Mouse (Mus musculus): Measurements from ENCODE around the gene Ptpro. TPM values are rescaled to one million over a fixed set of nuclear protein-coding genes. Genes with fewer than 3 reads are reported as not detected.
"Not testable (repeated sequence)": the region's sequence is repeated elsewhere in the genome, so short reads cannot be mapped to it uniquely, and the experiment has no call there.

Ptpro gene
- polyA plus RNA-seq, 1 experiment from 2014 or later: 3.3 TPM

DNA sequence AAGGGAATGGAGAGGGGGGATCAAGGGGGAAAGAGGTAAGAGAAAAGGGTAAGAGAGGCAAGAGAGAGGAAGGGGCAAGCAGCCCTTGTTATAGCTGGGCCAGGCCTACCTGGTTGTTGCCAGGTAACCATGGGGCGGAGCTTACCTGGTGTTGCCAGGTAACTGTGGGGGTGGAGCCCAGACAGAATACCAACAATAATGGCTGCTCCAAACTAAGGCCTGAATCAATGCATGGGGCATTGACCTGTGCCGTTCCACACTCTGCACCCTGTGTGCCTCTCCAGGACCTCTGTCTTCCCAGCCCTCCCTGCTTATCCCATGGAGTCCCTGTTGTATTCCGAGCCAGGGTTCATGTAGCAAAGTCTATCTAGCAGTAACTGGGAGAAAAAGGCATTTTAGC lies 215.6 kb downstream of the Ptpro start:
- Histone ChIP-seq H3K27ac (ENCODE audit: low read length) (no peak overlapping the region), H3K4me2 (ENCODE audit: low read depth, low read length) (no peak overlapping the region), H3K36me3 (ENCODE audit: control insufficient read depth, insufficient read depth, low read length) (no peaks in the 10 kb centered on the region), H3K27me3 (ENCODE audit: control insufficient read depth, insufficient read depth, low read length) (no peaks in the 10 kb centered on the region), H3K9ac (ENCODE audit: low read length) (no peak overlapping the region), H3K4me1 (ENCODE audit: control insufficient read depth, insufficient read depth, low read length) (peaks cover 16% of the 10 kb centered on the region), H3K9me3 (replicated peaks; ENCODE audit: control insufficient read depth, low read length) (peaks cover 4% of the 10 kb centered on the region; the same call in 1 of the 2 replicates), H3K4me3 (replicated peaks; ENCODE audit: low read length) (no peak overlapping the region)
- WGBS: 86% methylated on average over 3 of the region's 3 CpGs
- no peak for ATAC-seq (ENCODE audit: insufficient read depth, low FRiP score)

DNA sequence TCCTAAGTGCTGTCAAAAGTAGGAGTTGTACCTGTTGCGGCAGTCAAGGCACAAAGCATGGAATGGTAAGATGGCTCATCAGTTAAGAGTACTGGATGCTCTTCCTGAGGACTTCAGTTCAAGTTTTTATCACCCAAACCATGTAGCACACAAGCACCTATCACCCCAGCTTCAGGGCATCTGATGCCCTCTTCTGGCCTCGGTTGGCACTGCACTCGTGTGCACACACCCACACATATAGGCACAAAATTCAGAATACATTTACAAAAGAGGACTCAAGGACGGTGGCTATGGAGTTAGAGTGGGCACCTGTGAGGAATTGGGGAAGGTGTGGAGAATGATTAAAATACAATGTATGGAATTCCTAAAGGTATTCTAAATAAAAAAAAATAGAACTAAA lies 217.4 kb downstream of the Ptpro start:
- H3K9me3 ChIP-seq (replicated peaks; ENCODE audit: control insufficient read depth, low read length): peaks cover 4% of the 10 kb centered on the region; the same call in 1 of the 2 replicates
- no peak overlapping the region for H3K9ac ChIP-seq (ENCODE audit: low read length)
- no peak overlapping the region for H3K4me2 ChIP-seq (ENCODE audit: low read depth, low read length)
- H3K27ac ChIP-seq (ENCODE audit: low read length): no peak overlapping the region
- no peaks in the 10 kb centered on the region for H3K27me3 ChIP-seq (ENCODE audit: control insufficient read depth, insufficient read depth, low read length)
- no peaks in the 10 kb centered on the region for H3K36me3 ChIP-seq (ENCODE audit: control insufficient read depth, insufficient read depth, low read length)
- no peak for ATAC-seq (ENCODE audit: insufficient read depth, low FRiP score)
- no peak overlapping the region for H3K4me3 ChIP-seq (replicated peaks; ENCODE audit: low read length)
- peaks cover 16% of the 10 kb centered on the region for H3K4me1 ChIP-seq (ENCODE audit: control insufficient read depth, insufficient read depth, low read length)
- WGBS: 97% methylated on average over 4 of the region's 4 CpGs

DNA sequence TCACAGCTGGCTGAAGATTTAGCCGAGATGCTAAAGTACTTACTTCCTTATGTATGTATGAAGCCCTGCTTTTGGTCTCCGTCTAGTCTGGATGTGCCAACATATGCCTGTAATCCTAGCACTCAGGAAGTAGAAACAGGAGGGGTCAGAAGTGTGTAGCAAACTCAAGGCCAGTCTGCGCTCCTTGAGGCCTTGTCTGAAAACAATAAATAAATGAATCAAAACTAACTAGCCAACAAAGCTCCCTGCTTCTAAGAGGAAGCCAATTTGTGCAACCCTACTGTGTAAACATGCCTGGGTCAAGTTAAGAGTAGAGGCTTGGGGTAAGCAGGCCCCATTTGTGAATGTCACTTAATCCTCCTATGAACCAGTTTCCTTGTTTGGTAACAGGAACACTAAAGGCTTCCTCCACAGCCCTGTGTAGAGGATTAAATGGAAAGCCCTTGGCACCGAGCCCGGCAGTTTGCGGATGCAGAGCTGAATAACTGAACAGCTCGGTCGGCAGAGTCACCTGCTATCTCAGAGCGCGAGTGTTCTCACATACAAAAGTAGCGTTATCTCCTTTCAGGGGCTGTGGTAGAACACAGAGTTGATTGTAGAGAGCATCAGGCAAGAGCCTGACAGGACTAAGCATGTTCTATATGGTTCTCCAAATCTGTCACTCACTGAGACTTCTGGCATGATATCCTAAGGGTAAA lies 218.9 kb downstream of the Ptpro start:
- no peaks in the 10 kb centered on the region for H3K36me3 ChIP-seq (ENCODE audit: control insufficient read depth, insufficient read depth, low read length)
- H3K4me2 ChIP-seq (ENCODE audit: low read depth, low read length): no peak overlapping the region; the same call in 1 of the 2 replicates
- peak overlapping the region; percentile 85 for H3K27ac ChIP-seq (ENCODE audit: low read length)
- no peaks in the 10 kb centered on the region for H3K27me3 ChIP-seq (ENCODE audit: control insufficient read depth, insufficient read depth, low read length)
- no peak overlapping the region for H3K9ac ChIP-seq (ENCODE audit: low read length)
- peaks cover 4% of the 10 kb centered on the region; the same call in 1 of the 2 replicates for H3K9me3 ChIP-seq (replicated peaks; ENCODE audit: control insufficient read depth, low read length)
- H3K4me1 ChIP-seq (ENCODE audit: control insufficient read depth, insufficient read depth, low read length): peaks cover 11% of the 10 kb centered on the region
- 10% methylated on average over 11 of the region's 11 CpGs for WGBS
- ATAC-seq (ENCODE audit: insufficient read depth, low FRiP score): peak; percentile 91
- H3K4me3 ChIP-seq (replicated peaks; ENCODE audit: low read length): no peak overlapping the region

DNA sequence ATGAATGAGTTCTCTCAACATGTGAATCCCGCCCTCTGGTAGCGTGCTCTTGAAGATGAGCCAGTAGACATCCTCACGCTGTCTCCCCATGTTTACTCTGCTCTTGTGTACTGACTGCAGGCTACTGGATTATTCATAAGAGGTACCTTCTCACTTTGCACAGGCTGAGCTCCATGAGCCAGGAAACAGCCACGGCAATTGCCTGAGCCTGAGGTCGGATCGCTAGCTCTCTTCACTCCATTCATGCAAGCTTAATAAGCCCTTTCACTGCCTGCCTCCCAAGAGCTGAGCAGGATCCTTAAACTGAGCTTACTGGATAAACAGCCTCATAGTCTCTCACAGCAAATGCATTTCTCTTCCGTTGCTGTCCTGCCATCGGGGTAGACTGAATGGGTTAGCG lies 220.0 kb downstream of the Ptpro start:
- WGBS: 85% methylated on average over 9 of the region's 9 CpGs

DNA sequence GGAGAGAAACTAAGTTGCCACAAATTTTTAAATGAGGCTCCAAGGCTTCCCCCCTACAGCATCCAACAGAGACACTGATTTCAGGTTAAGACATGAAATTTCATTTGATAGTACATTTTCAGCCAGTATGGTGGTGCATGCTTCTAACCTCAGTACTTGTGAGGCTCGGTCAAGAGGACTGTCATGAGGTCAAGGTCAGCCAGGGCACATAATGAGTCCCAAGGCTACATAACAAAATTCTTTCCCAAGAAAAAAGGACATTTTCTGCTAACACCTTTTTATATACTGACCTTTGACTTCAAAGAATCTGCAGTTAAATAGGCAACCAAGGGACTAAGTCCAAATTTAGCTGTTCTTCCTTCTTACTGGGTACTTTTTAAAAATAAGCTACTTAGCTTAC lies 221.3 kb downstream of the Ptpro start:
- H3K4me1 ChIP-seq (ENCODE audit: control insufficient read depth, insufficient read depth, low read length): peaks cover 11% of the 10 kb centered on the region
- H3K27ac ChIP-seq (ENCODE audit: low read length): no peak overlapping the region
- no peaks in the 10 kb centered on the region for H3K27me3 ChIP-seq (ENCODE audit: control insufficient read depth, insufficient read depth, low read length)
- H3K9me3 ChIP-seq (replicated peaks; ENCODE audit: control insufficient read depth, low read length): peaks cover 6% of the 10 kb centered on the region; the same call in 1 of the 2 replicates
- H3K4me2 ChIP-seq (ENCODE audit: low read depth, low read length): no peak overlapping the region
- 71% methylated on average over 1 of the region's 1 CpGs for WGBS
- H3K36me3 ChIP-seq (ENCODE audit: control insufficient read depth, insufficient read depth, low read length): no peaks in the 10 kb centered on the region
- no peak for ATAC-seq (ENCODE audit: insufficient read depth, low FRiP score)
- H3K4me3 ChIP-seq (replicated peaks; ENCODE audit: low read length): no peak overlapping the region
- no peak overlapping the region for H3K9ac ChIP-seq (ENCODE audit: low read length)

More for the DNA sequence above, 220.0 kb downstream of the Ptpro start:
- ATAC-seq (ENCODE audit: insufficient read depth, low FRiP score): no peak
- Histone ChIP-seq H3K27ac (ENCODE audit: low read length) (no peak overlapping the region), H3K9me3 (replicated peaks; ENCODE audit: control insufficient read depth, low read length) (peaks cover 6% of the 10 kb centered on the region; the same call in 1 of the 2 replicates), H3K27me3 (ENCODE audit: control insufficient read depth, insufficient read depth, low read length) (no peaks in the 10 kb centered on the region), H3K36me3 (ENCODE audit: control insufficient read depth, insufficient read depth, low read length) (no peaks in the 10 kb centered on the region), H3K4me1 (ENCODE audit: control insufficient read depth, insufficient read depth, low read length) (peaks cover 11% of the 10 kb centered on the region), H3K9ac (ENCODE audit: low read length) (no peak overlapping the region), H3K4me3 (replicated peaks; ENCODE audit: low read length) (no peak overlapping the region), H3K4me2 (ENCODE audit: low read depth, low read length) (no peak overlapping the region)

DNA sequence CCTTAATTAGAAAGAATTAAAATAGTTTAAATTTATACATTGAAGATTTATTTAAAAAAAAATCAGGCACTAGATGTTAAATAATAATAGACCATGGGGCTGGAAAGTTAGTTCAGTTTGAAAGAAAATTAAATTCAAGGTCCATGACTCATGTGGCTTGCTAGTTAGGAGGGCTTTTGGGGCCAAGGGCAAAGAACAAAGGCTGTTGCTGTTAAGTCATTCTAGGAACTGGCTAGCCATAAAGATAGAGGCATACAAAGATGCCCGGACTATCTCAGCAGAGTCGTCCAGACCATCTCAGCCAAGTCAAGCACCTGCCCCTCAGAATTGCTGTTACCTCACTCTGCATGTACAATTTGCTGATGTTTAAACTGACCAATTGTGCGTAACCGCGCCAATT lies 223.6 kb downstream of the Ptpro start:
- H3K4me2 ChIP-seq (ENCODE audit: low read depth, low read length); H3K36me3 ChIP-seq (ENCODE audit: control insufficient read depth, insufficient read depth, low read length); H3K27me3 ChIP-seq (ENCODE audit: control insufficient read depth, insufficient read depth, low read length); H3K4me3 ChIP-seq (replicated peaks; ENCODE audit: low read length); H3K9ac ChIP-seq (ENCODE audit: low read length); H3K27ac ChIP-seq (ENCODE audit: low read length); H3K9me3 ChIP-seq (replicated peaks; ENCODE audit: control insufficient read depth, low read length); H3K4me1 ChIP-seq (ENCODE audit: control insufficient read depth, insufficient read depth, low read length); ATAC-seq (ENCODE audit: insufficient read depth, low FRiP score): not testable (repeated sequence)
- 97% methylated on average over 5 of the region's 5 CpGs for WGBS

DNA sequence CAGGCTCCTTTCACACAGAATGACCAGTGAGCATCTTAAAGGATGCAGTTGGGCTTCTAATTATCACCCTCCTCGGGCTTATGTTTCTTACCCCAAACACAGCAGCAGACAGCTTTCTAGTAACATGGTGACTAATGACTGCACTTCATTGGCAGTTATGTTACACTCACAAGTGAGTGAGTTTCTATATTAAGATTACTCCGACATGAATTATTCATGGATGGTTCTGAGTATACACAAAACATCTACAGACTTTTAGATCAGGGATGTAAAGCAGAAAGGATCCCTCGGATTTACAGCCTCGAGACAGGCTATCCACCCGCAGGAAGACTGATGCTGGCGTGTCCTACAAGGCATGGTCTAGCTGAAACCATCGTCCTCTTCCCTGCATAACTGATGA lies 230.8 kb downstream of the Ptpro start:
- Histone ChIP-seq H3K4me3 (replicated peaks; ENCODE audit: low read length) (no peak overlapping the region), H3K4me2 (ENCODE audit: low read depth, low read length) (no peak overlapping the region), H3K4me1 (ENCODE audit: control insufficient read depth, insufficient read depth, low read length) (no peaks in the 10 kb centered on the region), H3K9me3 (replicated peaks; ENCODE audit: control insufficient read depth, low read length) (no peaks in the 10 kb centered on the region), H3K27me3 (ENCODE audit: control insufficient read depth, insufficient read depth, low read length) (no peaks in the 10 kb centered on the region), H3K27ac (ENCODE audit: low read length) (no peak overlapping the region), H3K36me3 (ENCODE audit: control insufficient read depth, insufficient read depth, low read length) (0 out of 2 replicates have a peak, but pooled peaks cover 4% of the 10 kb centered on the region), H3K9ac (ENCODE audit: low read length) (no peak overlapping the region)
- no peak for ATAC-seq (ENCODE audit: insufficient read depth, low FRiP score)
- 83% methylated on average over 7 of the region's 7 CpGs for WGBS

DNA sequence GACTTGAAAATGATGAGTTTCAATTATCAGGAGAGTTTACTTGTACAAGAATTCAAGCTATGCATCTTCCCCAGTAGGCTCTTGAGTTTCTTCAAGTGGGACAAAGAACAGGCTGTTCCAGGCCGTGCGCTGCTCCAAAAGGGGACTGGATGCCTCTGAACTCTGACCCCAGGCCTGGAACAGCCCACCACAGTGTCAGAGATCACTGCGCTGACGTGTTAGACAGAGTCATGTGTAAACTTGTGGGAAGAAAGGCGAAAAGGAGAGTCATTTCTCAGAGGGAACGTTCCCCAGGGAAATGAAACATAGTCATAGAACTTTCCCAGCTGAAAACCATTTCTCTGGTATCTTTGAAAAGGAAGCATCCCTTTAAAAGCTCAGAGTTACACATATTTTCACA lies 235.3 kb downstream of the Ptpro start:
- H3K36me3 ChIP-seq (ENCODE audit: control insufficient read depth, insufficient read depth, low read length): no peaks in the 10 kb centered on the region
- H3K9me3 ChIP-seq (replicated peaks; ENCODE audit: control insufficient read depth, low read length): no peaks in the 10 kb centered on the region
- H3K4me3 ChIP-seq (replicated peaks; ENCODE audit: low read length): no peak overlapping the region
- no peak overlapping the region for H3K4me2 ChIP-seq (ENCODE audit: low read depth, low read length)
- 43% methylated on average over 6 of the region's 6 CpGs for WGBS
- no peaks in the 10 kb centered on the region for H3K27me3 ChIP-seq (ENCODE audit: control insufficient read depth, insufficient read depth, low read length)
- ATAC-seq (ENCODE audit: insufficient read depth, low FRiP score): no peak
- no peak overlapping the region for H3K27ac ChIP-seq (ENCODE audit: low read length)
- no peak overlapping the region for H3K9ac ChIP-seq (ENCODE audit: low read length)
- H3K4me1 ChIP-seq (ENCODE audit: control insufficient read depth, insufficient read depth, low read length): no peaks in the 10 kb centered on the region

DNA sequence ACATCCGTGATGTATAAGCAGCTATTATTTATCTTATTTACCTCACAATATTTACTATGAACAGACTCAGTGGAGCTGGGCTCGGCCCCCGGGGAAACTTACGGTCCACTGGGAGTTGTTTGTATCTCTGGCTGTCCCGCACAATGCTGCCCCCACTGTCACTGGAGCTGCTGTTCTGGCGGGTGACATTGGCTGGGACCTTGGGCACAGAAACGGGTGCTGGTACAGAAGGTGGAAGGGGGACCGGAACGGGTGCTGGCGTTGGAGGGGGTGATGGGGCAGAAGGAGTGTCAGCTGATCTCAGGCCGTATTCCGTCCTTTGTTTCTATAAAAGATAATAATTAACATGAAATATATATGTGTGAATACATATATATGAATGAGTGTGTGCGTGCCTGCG lies 238.0 kb downstream of the Ptpro start:
- H3K9ac ChIP-seq (ENCODE audit: low read length): no peak overlapping the region
- no peak overlapping the region for H3K27ac ChIP-seq (ENCODE audit: low read length)
- H3K27me3 ChIP-seq (ENCODE audit: control insufficient read depth, insufficient read depth, low read length): no peaks in the 10 kb centered on the region
- no peak overlapping the region for H3K4me2 ChIP-seq (ENCODE audit: low read depth, low read length)
- WGBS: 87% methylated on average over 14 of the region's 14 CpGs
- H3K4me3 ChIP-seq (replicated peaks; ENCODE audit: low read length): no peak overlapping the region
- ATAC-seq (ENCODE audit: insufficient read depth, low FRiP score): no peak
- H3K4me1 ChIP-seq (ENCODE audit: control insufficient read depth, insufficient read depth, low read length): no peaks in the 10 kb centered on the region
- no peaks in the 10 kb centered on the region for H3K36me3 ChIP-seq (ENCODE audit: control insufficient read depth, insufficient read depth, low read length)
- no peaks in the 10 kb centered on the region for H3K9me3 ChIP-seq (replicated peaks; ENCODE audit: control insufficient read depth, low read length)

Data from stomach, embryonic 16.5 days (tissue).